Mouse (Mus musculus) neutrophil, adult 5-6 weeks (primary cell): ENCODE data around the gene Cwf19l1. TPM values are rescaled to one million over a fixed set of nuclear protein-coding genes. Genes with fewer than 3 reads are reported as not detected.
"Not testable (repeated sequence)": the region's sequence is repeated elsewhere in the genome, so short reads cannot be mapped to it uniquely, and the experiment has no call there.

Experiments used
- ATAC-seq: fragments of 151-379, 151-347 bp; 2 replicates; pipeline ENCODE4 v1.8.0; 2017; ENCODE audit warnings: mild to moderate bottlenecking, moderate TSS enrichment; ENCODE audit not compliant: insufficient number of reproducible peaks, poor library complexity, low FRiP score, severe bottlenecking; ENCODE audit errors: extremely low read depth
- total RNA-seq: library from RNA; stranded (forward); fragments of 200-1000 nt; gene quantifications from 2 replicates; pipeline ENCODE4 v1.2.3, GENCODE M21; 2017

Gene Cwf19l1
- total RNA-seq, 1 experiment from 2014 or later = 20.7 TPM

DNA sequence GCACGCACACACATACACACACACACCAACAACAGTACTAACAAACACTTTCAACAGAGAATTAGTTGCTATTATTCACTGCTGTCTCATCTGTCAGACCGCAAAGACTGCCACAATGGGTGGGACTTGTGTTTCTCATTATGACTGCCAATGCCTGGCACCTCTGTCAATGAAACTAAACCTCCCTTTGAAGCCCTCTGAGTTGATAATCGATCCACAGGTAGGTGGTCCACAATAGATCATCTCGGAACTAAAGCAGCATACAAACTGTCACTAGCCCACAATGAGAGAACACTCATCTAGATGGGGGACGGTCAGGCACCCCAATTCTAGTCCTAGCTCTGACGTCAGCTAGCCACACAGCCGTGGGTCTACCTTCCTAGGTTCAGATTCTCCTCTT lies 14.5 kb downstream of the Cwf19l1 start:
- ATAC-seq = no peak

DNA sequence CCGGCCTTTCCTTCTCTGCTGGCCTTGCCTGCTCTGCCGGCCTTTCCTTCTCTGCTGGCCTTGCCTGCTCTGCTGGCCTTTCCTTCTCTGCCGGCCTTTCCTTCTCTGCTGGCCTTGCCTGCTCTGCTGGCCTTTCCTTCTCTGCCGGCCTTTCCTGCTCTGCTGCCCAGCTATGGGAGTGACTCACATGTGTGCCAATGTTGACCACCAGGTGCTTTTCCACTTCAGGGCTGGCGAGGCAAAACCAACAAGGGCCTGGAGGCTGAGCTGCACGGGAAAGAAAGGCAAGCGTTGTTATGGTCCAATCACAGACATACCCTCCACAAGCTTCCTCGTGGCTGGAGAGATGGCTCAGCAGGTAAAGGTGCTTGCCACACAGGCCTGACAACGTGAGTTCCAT lies 15.0 kb downstream of the Cwf19l1 start:
- ATAC-seq = not testable (repeated sequence)

DNA sequence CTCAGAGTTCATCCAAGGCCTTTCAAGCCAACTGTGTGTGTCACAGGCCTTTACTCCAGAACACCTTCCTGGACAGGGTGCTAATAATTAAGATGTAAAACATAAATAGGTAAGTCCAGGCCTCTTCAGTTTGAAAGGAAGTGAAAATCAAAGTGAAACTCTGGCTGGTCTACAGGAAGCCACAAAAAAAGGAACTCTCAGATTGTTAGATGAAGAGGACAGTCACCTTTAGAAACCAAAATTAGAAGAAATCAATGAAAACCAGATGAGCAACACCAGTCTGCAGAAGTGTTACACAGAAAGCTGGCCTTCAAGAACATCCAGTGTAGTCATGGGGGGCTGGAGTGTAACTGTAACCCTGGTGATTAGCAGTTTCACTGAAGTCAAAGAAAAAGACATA lies 17.9 kb downstream of the Cwf19l1 start:
- ATAC-seq = peak; percentile 40; the same call in 1 of the 2 replicates

DNA sequence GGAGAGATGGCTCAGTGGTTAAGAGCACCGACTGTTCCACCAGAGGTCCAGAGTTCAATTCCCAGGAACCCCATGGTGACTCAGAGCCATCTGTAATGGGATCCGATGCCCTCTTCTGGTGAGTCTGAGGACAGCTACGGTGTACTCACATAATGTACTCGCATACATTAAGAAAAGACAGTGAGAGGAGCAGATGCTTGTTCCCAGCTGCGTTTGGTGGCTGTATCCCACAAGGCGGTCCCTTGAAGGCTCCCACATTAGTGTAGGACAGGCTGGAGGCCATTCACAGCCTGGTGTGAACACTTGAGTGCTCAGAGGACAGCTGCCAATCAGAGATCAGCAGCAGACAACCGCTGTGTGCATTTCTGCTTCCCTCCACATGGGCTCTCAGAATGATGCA lies 24.0 kb downstream of the Cwf19l1 start:
- no peak for ATAC-seq

DNA sequence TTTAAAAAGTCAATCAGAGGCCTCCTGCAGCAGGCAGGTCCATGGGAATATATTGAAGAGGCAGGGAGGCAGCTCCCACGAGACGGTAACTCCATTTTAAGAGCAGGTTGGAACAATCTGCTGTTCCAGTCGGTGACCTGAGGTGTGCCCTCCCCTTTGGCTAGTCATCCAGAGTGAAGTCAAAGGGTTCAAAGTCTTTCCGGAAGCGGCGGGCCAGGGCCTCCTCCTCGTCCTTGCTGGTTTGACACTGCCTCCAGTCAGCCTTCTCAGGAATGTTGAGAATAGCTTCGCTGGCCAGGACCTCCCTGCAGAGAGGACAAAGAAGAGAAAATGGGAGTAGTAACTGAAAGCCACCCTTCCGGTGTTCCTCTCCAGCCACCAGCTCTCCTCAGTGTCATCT lies 25.3 kb downstream of the Cwf19l1 start:
- no peak for ATAC-seq

DNA sequence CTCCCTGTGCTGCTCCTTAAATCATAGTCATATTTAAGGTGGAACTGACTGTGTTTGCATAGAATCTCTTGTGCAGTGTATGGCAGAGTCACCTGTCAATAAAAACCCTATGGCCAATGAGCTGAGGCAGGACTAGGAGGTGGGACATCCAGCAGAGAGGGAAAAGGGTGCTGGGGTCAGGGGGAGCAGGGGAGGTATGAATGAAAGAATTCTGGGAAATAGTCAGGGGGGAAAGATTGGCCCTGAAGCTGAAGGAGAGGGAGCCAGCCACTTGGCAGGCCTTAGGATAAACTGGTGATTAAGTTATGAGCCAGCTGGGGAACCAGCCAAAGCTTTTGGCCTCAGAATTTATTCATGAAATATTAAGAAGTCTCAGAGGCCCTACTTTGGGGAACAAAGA lies 26.7 kb downstream of the Cwf19l1 start:
- ATAC-seq = no peak

DNA sequence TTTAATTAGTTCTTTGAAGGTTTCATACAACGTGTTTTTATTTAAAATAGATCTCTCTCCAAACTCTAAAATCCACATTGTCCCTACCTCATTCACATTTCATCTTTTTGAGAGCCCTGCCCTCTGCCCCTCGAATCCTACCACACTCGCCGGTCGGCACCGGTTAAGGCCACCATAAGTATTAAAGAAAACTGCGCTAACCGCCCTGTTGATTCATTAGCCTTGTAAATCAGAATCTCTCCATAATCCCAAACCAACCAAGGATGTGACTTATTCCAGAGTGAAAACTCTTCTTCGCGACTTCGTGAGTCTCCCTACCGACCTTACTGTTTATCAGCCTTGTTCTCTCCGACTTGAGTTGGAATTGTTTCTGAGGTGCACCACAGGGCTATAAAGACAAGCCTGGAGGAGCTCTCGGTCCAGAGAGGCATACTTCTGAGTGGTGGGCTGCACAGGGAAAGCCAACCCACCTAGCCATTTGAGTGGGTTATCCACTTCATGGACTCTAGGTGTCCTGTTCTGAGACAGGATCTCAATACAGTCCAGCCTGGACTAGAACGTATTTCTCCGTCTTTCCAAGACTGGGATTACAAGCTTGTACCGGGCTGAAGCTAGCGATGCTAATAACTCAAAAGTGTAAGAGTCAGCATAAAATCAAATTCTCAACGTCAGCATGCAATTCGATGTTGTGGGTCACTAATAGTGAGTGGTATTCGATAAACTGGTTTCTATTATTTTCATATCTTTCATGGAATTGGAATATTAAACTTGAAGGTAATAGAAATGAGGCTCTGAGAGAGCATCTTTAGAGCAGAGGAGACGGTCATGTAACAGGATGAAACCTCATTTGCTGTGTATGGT lies 27.8 kb downstream of the Cwf19l1 start:
- no peak for ATAC-seq

DNA sequence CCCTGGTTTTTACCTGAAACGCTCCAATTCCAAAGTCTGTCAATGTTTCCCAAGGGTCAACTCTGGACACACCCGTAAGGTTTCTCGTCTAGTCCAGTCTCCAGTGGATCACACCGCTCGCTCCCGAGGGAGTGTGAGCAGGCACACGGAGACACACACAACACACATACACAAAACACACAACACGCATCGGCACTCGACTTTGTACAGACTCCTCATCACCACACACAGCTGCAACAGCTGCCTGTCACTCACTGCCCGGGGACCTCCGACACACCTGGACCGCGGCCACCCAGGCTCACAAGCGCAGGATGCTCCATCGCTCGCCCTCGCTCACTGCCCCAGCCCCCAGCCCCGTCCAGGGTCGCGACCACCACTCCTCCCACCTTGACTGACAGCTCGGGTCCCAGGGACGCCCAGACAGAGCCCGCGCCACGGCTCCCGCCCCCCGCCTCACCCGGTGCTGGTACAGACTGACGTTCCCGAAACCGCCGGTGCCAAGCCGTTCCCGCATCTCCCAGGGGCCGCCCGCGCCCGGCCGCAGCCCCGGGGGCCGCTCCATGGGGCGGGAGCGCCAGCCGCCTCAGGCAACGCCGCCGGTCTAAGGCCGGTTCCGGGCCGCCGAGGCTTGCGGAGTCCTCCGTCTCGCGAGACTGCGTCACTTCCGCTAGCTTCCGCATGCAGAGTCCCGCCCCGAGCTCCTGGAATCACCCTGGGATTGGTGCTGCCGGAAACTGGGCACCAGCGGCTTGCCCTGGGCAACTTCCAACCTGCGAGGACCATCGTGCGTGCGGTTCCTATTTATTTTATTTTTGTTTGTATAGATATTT lies 28.6 kb downstream of the Cwf19l1 start, which contains the start of gene Chuk:
Gene Chuk (minus strand): TSS at position 650 of the 830 bp plus-strand sequence.
- peak; percentile 95 for ATAC-seq

DNA sequence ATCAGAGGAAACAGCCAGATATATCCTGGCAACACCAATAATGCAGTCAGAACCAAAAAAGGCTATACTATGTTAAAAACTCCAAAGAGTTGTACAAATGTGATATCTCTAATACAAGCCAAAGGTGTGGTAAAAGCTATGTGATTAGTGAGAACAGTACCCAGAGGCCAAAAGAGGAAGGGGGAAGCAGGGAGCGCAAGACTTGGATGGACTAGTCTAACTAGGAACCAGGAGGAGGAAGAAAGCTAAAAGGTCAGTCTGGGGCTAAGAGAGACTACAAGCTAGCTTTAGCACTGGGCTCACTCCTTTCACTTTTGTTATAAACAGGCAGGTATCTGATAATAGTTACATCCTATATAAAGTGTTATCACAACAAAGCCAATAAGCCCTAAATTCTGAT lies 31.3 kb downstream of the Cwf19l1 start:
- ATAC-seq = no peak

DNA sequence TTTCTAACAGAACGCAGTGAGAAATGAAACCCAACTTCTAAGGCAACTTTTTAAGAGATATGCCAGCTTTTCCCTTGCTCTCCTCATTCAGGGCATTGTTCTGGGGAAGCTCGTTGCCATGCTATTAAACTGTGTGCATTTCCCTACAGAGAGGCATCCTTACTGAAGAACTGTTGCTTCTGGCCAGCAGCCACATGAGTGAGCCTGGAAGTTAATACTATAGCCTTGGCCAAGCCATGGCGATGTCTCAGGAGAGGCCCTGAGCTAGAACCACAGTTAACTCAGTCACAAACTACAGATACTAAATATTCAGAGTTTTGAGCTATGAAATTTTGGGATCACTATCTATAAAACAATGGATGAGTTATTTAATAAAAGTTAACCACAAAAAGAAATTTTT lies 32.7 kb downstream of the Cwf19l1 start:
- no peak for ATAC-seq

DNA sequence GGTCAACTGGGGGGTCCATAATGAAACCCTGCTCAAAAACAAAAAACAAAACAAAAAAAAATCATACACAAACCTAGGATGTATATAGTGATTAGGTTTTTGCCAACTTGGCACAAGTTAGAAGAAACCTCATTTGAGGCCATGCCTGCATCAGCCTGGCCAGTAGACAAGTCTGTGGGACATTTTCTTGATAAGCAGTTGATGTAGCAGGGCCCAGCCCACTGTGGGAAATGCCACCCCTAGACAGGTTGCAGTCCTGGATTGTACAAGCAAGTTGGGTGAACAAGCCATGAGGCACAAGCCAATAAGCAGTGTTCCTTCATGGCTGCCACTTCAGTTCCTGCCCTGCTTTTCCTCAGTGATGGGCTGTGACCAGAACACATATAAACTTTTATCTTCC lies 34.8 kb downstream of the Cwf19l1 start:
- no peak for ATAC-seq

DNA sequence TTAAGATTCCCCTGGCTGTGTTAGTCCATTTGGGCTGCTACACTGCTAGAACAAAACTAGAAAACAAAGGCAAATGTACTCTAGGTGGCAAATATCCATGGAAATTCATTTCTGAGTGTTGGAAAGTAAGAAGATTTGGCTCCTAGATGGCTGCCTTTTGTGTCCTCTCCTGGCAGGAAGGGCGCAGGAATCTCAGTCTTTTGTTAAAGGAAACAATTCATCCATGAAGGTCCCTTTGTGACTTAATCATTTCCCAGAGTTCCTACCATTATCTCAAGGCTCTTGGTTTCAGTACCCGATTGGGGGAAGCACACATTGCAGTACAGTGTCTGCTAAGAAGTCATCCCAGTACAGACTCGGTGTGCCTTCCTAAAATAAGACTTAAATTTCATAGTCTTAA lies 49.4 kb downstream of the Cwf19l1 start:
- no peak for ATAC-seq

DNA sequence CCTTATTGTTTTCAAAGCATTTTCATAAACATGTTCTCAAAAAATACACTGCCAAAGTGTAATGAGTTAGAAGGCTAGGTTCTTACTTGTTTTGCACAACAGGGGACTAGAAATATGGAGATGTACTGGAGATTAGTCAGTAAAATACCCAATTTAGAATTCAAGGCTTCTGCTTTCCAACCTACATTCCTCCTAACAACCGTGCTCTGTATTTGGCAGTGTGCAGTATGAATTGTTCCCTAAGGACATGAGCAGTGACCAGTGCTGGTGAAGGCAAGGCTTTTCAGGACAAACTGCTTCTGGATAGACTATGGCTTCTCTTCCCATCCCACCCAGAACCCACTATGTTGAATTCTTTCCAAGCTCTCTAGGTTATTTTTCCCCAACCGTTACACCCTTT lies 54.8 kb downstream of the Cwf19l1 start:
- ATAC-seq = no peak

DNA sequence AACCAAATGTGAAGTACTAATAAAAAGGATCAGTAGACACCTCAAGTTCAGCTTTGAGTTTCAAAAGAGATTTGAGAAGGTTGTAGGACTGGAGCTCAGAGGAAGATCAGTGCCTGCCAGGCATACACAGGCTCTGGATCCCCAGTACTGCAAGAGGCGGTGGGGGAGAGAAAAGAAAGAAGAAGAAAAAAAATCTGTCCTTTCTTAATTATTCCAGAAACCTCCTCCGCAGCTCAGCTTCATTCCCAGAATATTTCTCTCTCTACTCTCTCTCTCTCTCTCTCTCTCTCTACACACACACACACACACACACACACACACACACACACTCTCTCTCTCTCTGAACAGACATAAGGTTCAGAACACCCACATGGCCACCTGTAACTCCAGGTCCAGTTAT lies 55.7 kb downstream of the Cwf19l1 start:
- no peak for ATAC-seq

DNA sequence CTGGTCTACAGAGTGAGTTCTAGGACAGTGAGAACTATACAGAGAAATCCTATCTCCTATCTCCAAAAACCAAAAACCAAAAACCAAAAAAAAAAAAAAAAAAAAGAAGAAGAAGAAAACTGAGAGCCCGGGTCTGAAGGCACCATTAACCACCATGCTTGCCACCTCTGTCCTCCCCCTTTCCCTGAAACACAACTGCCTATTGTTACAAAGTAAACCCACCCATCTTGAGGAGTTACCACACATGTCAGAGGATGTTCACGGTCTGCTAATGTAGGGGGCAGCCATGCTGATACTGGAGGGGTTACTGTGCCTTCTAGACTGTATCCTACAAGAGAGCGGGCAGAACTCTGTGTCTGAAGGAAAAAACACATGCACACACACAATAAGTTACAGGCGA lies 58.7 kb downstream of the Cwf19l1 start:
- no peak for ATAC-seq

DNA sequence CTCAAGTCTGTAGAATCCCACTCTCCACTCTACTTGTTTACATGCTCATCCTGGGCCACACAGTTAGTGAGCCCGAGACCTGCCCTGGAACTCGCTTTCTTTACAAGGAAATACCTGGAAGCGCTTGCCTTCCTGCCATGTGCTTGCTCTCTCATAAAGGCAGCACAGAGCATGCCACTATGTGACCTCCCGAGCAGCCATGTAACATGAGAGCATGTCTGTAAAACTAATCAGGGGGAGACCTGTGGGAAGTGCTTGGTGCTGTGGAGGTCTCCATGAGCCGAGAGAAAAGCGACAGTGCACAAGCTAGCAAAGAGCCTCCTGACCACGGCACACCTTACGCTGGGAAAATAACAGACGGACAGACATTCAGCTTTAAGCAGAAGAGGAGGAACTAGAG lies 59.2 kb downstream of the Cwf19l1 start:
- ATAC-seq = no peak

DNA sequence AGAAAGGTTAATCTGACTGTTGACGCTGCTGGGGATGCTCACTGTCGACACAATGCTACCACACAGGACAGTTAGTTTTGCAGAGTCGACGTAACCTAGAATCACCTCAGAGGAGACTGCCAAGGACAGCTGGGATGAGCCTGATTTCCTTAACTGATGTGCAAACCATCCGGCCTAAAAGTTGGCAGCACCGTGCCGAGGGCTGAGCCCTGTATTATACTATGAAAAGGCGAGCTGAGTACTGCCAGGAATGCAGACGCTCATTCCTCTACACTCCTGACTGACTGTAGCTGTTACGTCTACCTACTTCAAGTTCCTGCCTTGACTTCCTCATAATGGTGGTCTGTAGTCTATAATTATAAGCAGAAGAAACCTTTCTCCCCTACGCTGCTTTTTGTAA lies 60.7 kb downstream of the Cwf19l1 start:
- no peak for ATAC-seq

DNA sequence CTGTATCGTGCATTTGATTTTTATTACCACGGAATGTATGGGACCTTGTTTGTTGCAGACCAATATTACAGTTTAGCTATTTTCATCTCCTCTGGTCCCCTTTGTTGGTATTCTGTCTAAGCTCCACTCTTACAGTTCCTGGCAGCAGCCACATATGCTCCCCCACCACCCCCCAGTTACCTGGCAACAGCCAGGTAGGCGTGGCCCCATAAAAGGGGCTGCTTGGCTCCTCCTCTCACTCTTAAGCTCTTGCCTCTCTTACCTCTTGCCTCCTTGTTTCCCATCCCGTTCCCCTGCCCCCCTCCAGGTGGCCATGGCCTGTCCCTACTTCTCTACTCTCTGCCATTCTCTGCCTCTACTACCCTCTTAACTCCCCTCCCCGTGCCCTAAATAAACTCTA lies 64.5 kb downstream of the Cwf19l1 start:
- no peak for ATAC-seq

DNA sequence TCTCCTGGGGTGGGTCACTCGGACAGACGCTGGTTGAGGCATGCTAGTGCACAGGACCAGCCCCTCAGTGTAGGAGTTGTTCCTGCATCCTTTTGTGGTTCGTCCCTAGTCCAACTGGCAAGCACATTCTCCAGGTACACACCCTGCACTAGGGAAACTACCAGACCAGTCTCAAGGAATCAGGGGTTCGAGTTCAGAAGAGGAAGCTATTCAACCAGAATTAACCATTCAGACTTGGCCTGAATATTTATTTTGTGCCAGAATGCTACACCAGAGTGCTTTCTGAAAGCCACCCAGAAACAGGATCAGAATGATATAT lies 65.8 kb downstream of the Cwf19l1 start:
- ATAC-seq = no peak
